Mouse (Mus musculus): ENCODE data around the gene Fam171a2. TPM values are rescaled to one million over a fixed set of nuclear protein-coding genes. Genes with fewer than 3 reads are reported as not detected.

Fam171a2 gene
- total and polyA plus RNA-seq, 2 experiments from 2014 or later: 1.7 to 40.8 TPM

GRCm38 (mm10) chr11:102433866-102434265 lies 13.6 kb downstream of the Fam171a2 start:
- no peak overlapping the region for H3K27ac ChIP-seq (ENCODE audit: low read depth)
- DNase-seq (ENCODE audit: low spot score) (no peak), ATAC-seq (ENCODE audit: insufficient read depth, low read depth) (no peak)
- TF ChIP-seq CTCF (IDR thresholded peaks at IDR 0.05; ENCODE audit: low read depth) (no peak), EP300 (IDR thresholded peaks at IDR 0.05; ENCODE audit: low read depth) (no peak)
- no peak overlapping the region for H3K9ac ChIP-seq (replicated peaks; ENCODE audit: low read depth, low read length)
- peaks cover 21% of the 10 kb centered on the region; the same call in 1 of the 2 replicates for H3K4me1 ChIP-seq (ENCODE audit: control insufficient read depth, insufficient read depth)
- WGBS: 93% methylated on average over 7 of the region's 7 CpGs
- H3K9me3 ChIP-seq (replicated peaks; ENCODE audit: control insufficient read depth, low read length): no peaks in the 10 kb centered on the region
- no peak overlapping the region for H3K4me3 ChIP-seq (ENCODE audit: low read depth, low read length)
- H3K4me2 ChIP-seq (ENCODE audit: low read depth, low read length): no peak overlapping the region
- no peaks in the 10 kb centered on the region for H3K27me3 ChIP-seq (ENCODE audit: control insufficient read depth, insufficient read depth, low read length)
- peaks cover 20% of the 10 kb centered on the region for H3K36me3 ChIP-seq (replicated peaks; ENCODE audit: control insufficient read depth, insufficient read depth, low read length)

GRCm38 (mm10) chr11:102432896-102433295 lies 14.6 kb downstream of the Fam171a2 start:
- no peak for ATAC-seq (ENCODE audit: insufficient read depth, low read depth)
- H3K27ac ChIP-seq (ENCODE audit: low read depth): no peak overlapping the region; the same call in 1 of the 2 replicates
- WGBS: 86% methylated on average over 6 of the region's 6 CpGs
- no peak overlapping the region for H3K9ac ChIP-seq (replicated peaks; ENCODE audit: low read depth, low read length)
- H3K4me3 ChIP-seq (ENCODE audit: low read depth, low read length): no peak overlapping the region
- TF ChIP-seq CTCF (IDR thresholded peaks at IDR 0.05; ENCODE audit: low read depth): no peak
- TF ChIP-seq EP300 (IDR thresholded peaks at IDR 0.05; ENCODE audit: low read depth): no peak
- H3K4me1 ChIP-seq (ENCODE audit: control insufficient read depth, insufficient read depth): peaks cover 21% of the 10 kb centered on the region; the same call in 1 of the 2 replicates
- peaks cover 19% of the 10 kb centered on the region for H3K36me3 ChIP-seq (replicated peaks; ENCODE audit: control insufficient read depth, insufficient read depth, low read length)
- no peaks in the 10 kb centered on the region for H3K9me3 ChIP-seq (replicated peaks; ENCODE audit: control insufficient read depth, low read length)
- no peaks in the 10 kb centered on the region for H3K27me3 ChIP-seq (ENCODE audit: control insufficient read depth, insufficient read depth, low read length)
- H3K4me2 ChIP-seq (ENCODE audit: low read depth, low read length): no peak overlapping the region
- no peak for DNase-seq (ENCODE audit: low spot score)

GRCm38 (mm10) chr11:102432115-102432843 lies 15.2 kb downstream of the Fam171a2 start:
- no peaks in the 10 kb centered on the region for H3K27me3 ChIP-seq (ENCODE audit: control insufficient read depth, insufficient read depth, low read length)
- H3K27ac ChIP-seq (ENCODE audit: low read depth): no peak overlapping the region; the same call in 1 of the 2 replicates
- ATAC-seq (ENCODE audit: insufficient read depth, low read depth) (no peak), DNase-seq (ENCODE audit: low spot score) (no peak)
- WGBS: 51% methylated on average over 16 of the region's 16 CpGs
- no peak overlapping the region for H3K4me3 ChIP-seq (ENCODE audit: low read depth, low read length)
- peaks cover 19% of the 10 kb centered on the region for H3K36me3 ChIP-seq (replicated peaks; ENCODE audit: control insufficient read depth, insufficient read depth, low read length)
- no peak overlapping the region; the same call in 1 of the 2 replicates for H3K9ac ChIP-seq (replicated peaks; ENCODE audit: low read depth, low read length)
- H3K9me3 ChIP-seq (replicated peaks; ENCODE audit: control insufficient read depth, low read length): no peaks in the 10 kb centered on the region
- peaks cover 20% of the 10 kb centered on the region; the same call in 1 of the 2 replicates for H3K4me1 ChIP-seq (ENCODE audit: control insufficient read depth, insufficient read depth)
- no peak for TF ChIP-seq CTCF (IDR thresholded peaks at IDR 0.05; ENCODE audit: low read depth)
- no peak for TF ChIP-seq EP300 (IDR thresholded peaks at IDR 0.05; ENCODE audit: low read depth)
- H3K4me2 ChIP-seq (ENCODE audit: low read depth, low read length): peak overlapping the region; percentile 34; the same call in 1 of the 2 replicates

- peak overlapping the region; percentile 34; the same call in 1 of the 2 replicates for H3K4me2 ChIP-seq (ENCODE audit: low read depth, low read length)
- no peak overlapping the region for H3K4me3 ChIP-seq (ENCODE audit: low read depth, low read length)
- no peaks in the 10 kb centered on the region for H3K27me3 ChIP-seq (ENCODE audit: control insufficient read depth, insufficient read depth, low read length)
- H3K27ac ChIP-seq (ENCODE audit: low read depth): no peak overlapping the region
- H3K9me3 ChIP-seq (replicated peaks; ENCODE audit: control insufficient read depth, low read length): no peaks in the 10 kb centered on the region
- WGBS: 73% methylated on average over 3 of the region's 3 CpGs
- H3K9ac ChIP-seq (replicated peaks; ENCODE audit: low read depth, low read length): no peak overlapping the region; the same call in 1 of the 2 replicates
- H3K4me1 ChIP-seq (ENCODE audit: control insufficient read depth, insufficient read depth): peaks cover 16% of the 10 kb centered on the region; the same call in 1 of the 2 replicates
- H3K36me3 ChIP-seq (replicated peaks; ENCODE audit: control insufficient read depth, insufficient read depth, low read length): peaks cover 19% of the 10 kb centered on the region
- DNase-seq (ENCODE audit: low spot score): no peak
- no peak for TF ChIP-seq EP300 (IDR thresholded peaks at IDR 0.05; ENCODE audit: low read depth)
- TF ChIP-seq CTCF (IDR thresholded peaks at IDR 0.05; ENCODE audit: low read depth): no peak
- no peak for ATAC-seq (ENCODE audit: insufficient read depth, low read depth)
Measured at GRCm38 (mm10) chr11:102431728-102432114, 15.8 kb downstream of the Fam171a2 start.

- ATAC-seq (ENCODE audit: insufficient read depth, low read depth) (peak; percentile 31; the same call in 1 of the 2 replicates), DNase-seq (ENCODE audit: low spot score) (peak; percentile 83)
- H3K27ac ChIP-seq (ENCODE audit: low read depth): peak overlapping the region; percentile 91
- peak overlapping the region; percentile 89 for H3K4me3 ChIP-seq (ENCODE audit: low read depth, low read length)
- no peaks in the 10 kb centered on the region for H3K9me3 ChIP-seq (replicated peaks; ENCODE audit: control insufficient read depth, low read length)
- peaks cover 16% of the 10 kb centered on the region; the same call in 1 of the 2 replicates for H3K4me1 ChIP-seq (ENCODE audit: control insufficient read depth, insufficient read depth)
- TF ChIP-seq CTCF (IDR thresholded peaks at IDR 0.05; ENCODE audit: low read depth) (peak; percentile 84), EP300 (IDR thresholded peaks at IDR 0.05; ENCODE audit: low read depth) (no peak; the same call in 1 of the 2 replicates)
- H3K9ac ChIP-seq (replicated peaks; ENCODE audit: low read depth, low read length): peak overlapping the region; percentile 66
- no peaks in the 10 kb centered on the region for H3K27me3 ChIP-seq (ENCODE audit: control insufficient read depth, insufficient read depth, low read length)
- 0% methylated on average over 7 of the region's 7 CpGs for WGBS
- H3K4me2 ChIP-seq (ENCODE audit: low read depth, low read length): peak overlapping the region; percentile 99
- H3K36me3 ChIP-seq (replicated peaks; ENCODE audit: control insufficient read depth, insufficient read depth, low read length): peaks cover 15% of the 10 kb centered on the region
Measured at GRCm38 (mm10) chr11:102431018-102431645, 16.4 kb downstream of the Fam171a2 start.
